Mouse (Mus musculus): ENCODE measurements at regions not wholly inside any gene's neighbourhood (a gene's known extent, or its start where the extent isn't known, plus 50 kb on each side); places are given as distances from the start of the nearest gene placed in this dataset.
"Not testable (repeated sequence)": the region's sequence is repeated elsewhere in the genome, so short reads cannot be mapped to it uniquely, and the experiment has no call there.

GRCm38 (mm10) chr8:55347851-55348250 lies 393.2 kb downstream of the Gpm6a start:
- intact Hi-C loops (cut with DNase I); DNase-seq: not testable (repeated sequence)

GRCm38 (mm10) chr8:55359851-55360250 lies 405.2 kb downstream of the Gpm6a start:
- intact Hi-C loops (cut with DNase I); DNase-seq: not testable (repeated sequence)

DNA sequence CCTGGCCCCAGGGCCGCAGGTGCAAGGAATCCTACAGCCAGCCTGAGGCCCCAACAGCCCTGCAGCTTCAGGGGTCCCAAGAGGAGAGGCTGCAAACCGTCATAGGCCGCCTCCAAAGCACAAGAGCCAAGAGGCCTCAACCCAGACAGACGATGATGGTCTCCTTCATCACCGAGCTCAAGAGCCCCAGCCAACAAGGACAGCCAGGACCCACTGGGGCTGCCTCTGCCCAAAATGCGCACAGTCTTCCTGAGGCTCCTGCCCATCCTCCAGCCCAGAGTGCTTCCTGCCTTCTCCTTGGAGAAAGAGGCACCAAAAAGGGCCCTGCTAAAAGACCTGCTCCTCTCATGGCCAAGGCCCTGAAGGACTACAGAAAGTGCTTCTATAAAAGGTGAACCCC lies 412.8 kb downstream of the Gpm6a start:
- DNase-seq; intact Hi-C loops (cut with DNase I): not testable (repeated sequence)

- DNase-seq: no peak
- intact Hi-C loops (cut with DNase I): no loop called here
These were observed 442.4 kb downstream of the Gpm6a start for GRCm38 (mm10) chr8:55397046-55397445.

DNA sequence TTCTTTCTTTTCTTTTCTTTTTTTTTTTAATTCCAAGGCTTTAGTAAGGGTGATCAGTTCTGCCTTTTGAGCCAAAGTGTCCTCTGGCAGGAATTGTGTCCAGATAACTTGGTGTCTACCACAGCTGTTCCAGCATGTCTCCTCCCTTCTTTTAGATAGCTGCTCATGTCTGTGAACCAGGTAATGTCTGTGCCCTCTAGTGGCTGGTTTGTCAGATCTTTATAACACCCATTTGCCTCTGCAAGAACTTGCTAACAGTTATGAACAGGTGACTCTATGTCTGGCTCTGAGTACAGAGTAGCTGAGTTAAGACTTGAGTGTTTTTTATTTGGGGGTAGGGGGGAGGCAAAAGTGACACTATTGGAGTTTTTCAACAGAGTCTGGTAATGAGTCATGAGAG lies 443.7 kb downstream of the Gpm6a start:
- DNase-seq: no peak
- intact Hi-C loops (cut with DNase I): no loop called here

- intact Hi-C loops (cut with DNase I): loop anchor here (10.0 kb wide), 1 partner anchor 64 kb away; no protein-coding TSS in a partner anchor
- no peak for DNase-seq
These were observed 445.8 kb downstream of the Gpm6a start for GRCm38 (mm10) chr8:55400412-55400811.

GRCm38 (mm10) chr8:55406903-55407302 lies 452.3 kb downstream of the Gpm6a start:
- DNase-seq: not testable (repeated sequence)
- intact Hi-C loops (cut with DNase I): loop anchor here (10.0 kb wide), 1 partner anchor 58 kb away; no protein-coding TSS in a partner anchor
